Mouse (Mus musculus) left cerebral cortex, postnatal 4 days (tissue): Measurements from ENCODE around the gene Rasip1. TPM values are rescaled to one million over a fixed set of nuclear protein-coding genes. Genes with fewer than 3 reads are reported as not detected.
A peak's percentile ranks its signal among the peaks of the same experiment; 100 is the strongest.

Source experiments
- DNase-seq: peaks from one replicate; pipeline ENCODE4 v3.0.0-alpha.2; 2022
- intact Hi-C: fragments of 180-260 bp; cut with DNase I; formaldehyde crosslinking; loops from one replicate; pipeline ENCODE4 v1.15.1; 2025
- total RNA-seq, 2 experiments: library from RNA; stranded (reverse); gene quantifications; 2 replicates each; pipeline ENCODE4 v1.2.3; 2021

The Rasip1 gene
- total RNA-seq = 10 to 100 TPM; 23.5 to 25.1 TPM

- intact Hi-C loops = no loop called here
- no peak for DNase-seq
Observed at GRCm38 (mm10) chr7:45627261-45627660, at the start of gene Rasip1. Gene Rasip1, plus strand, starts transcription at chr7:45627488.

GRCm38 (mm10) chr7:45585923-45586322, 41.4 kb upstream of the Rasip1 start:
- intact Hi-C loops = no loop called here
- no peak for DNase-seq

- intact Hi-C loops = no loop called here
Observed at GRCm38 (mm10) chr7:45587631-45588592, 39.4 kb upstream of the Rasip1 start.

GRCm38 (mm10) chr7:45589173-45589572, 38.1 kb upstream of the Rasip1 start:
- intact Hi-C loops = no loop called here
- peak; percentile 96 for DNase-seq

More at GRCm38 (mm10) chr7:45587631-45588592, 39.4 kb upstream of the Rasip1 start:
- no peak for DNase-seq

GRCm38 (mm10) chr7:45589898-45590297, 37.4 kb upstream of the Rasip1 start:
- intact Hi-C loops = loop anchor here (10.0 kb wide), 1 partner anchor 95 kb away; the partner anchor contains the start of gene Ntn5
- DNase-seq = no peak

- DNase-seq = no peak
- intact Hi-C loops = loop anchor here (10.0 kb wide), 1 partner anchor 94 kb away; the partner anchor contains the start of gene Ntn5
Observed at GRCm38 (mm10) chr7:45590874-45591273, 36.4 kb upstream of the Rasip1 start.

- no peak for DNase-seq
- intact Hi-C loops = loop anchor here (10.0 kb wide), 1 partner anchor 93 kb away; the partner anchor contains the start of gene Ntn5
Observed at GRCm38 (mm10) chr7:45591880-45592279, 35.4 kb upstream of the Rasip1 start.

GRCm38 (mm10) chr7:45593118-45593815, 34.0 kb upstream of the Rasip1 start:
- intact Hi-C loops = loop anchor here (10.0 kb wide), 1 partner anchor 92 kb away; the partner anchor contains the start of gene Ntn5
- DNase-seq = peak; percentile 60

- intact Hi-C loops = loop anchor here (2.0 to 10.0 kb wide), 2 partner anchors 18 to 90 kb away; partner anchors contain the start of gene Ntn5
Observed at GRCm38 (mm10) chr7:45595176-45595575, 32.1 kb upstream of the Rasip1 start.

GRCm38 (mm10) chr7:45596107-45596506, 31.2 kb upstream of the Rasip1 start:
- intact Hi-C loops = loop anchor here (10.0 kb wide), 1 partner anchor 89 kb away; the partner anchor contains the start of gene Ntn5

More at GRCm38 (mm10) chr7:45595176-45595575, 32.1 kb upstream of the Rasip1 start:
- DNase-seq = no peak

GRCm38 (mm10) chr7:45597013-45597412, 30.3 kb upstream of the Rasip1 start:
- no peak for DNase-seq
- intact Hi-C loops = loop anchor here (10.0 kb wide), 1 partner anchor 88 kb away; the partner anchor contains the start of gene Ntn5

More at GRCm38 (mm10) chr7:45596107-45596506, 31.2 kb upstream of the Rasip1 start:
- DNase-seq = no peak

GRCm38 (mm10) chr7:45597527-45597926, 29.8 kb upstream of the Rasip1 start:
- no peak for DNase-seq
- intact Hi-C loops = loop anchor here (10.0 kb wide), 1 partner anchor 87 kb away; the partner anchor contains the start of gene Ntn5

- no peak for DNase-seq
- intact Hi-C loops = loop anchor here (10.0 kb wide), 1 partner anchor 86 kb away; the partner anchor contains the start of gene Ntn5
Observed at GRCm38 (mm10) chr7:45598960-45599879, 28.1 kb upstream of the Rasip1 start.

- intact Hi-C loops = no loop called here
- DNase-seq = no peak
Observed at GRCm38 (mm10) chr7:45605704-45606289, 21.5 kb upstream of the Rasip1 start.

- DNase-seq = no peak
- intact Hi-C loops = no loop called here
Observed at GRCm38 (mm10) chr7:45609511-45609910, 17.8 kb upstream of the Rasip1 start.

- no peak for DNase-seq
- intact Hi-C loops = no loop called here
Observed at GRCm38 (mm10) chr7:45616277-45616676, 11.0 kb upstream of the Rasip1 start.

- intact Hi-C loops = no loop called here
- no peak for DNase-seq
Observed at GRCm38 (mm10) chr7:45617042-45617695, 10.1 kb upstream of the Rasip1 start, which contains the start of gene Fut1. Gene Fut1, plus strand, starts transcription at chr7:45617289.

- DNase-seq = no peak
- intact Hi-C loops = no loop called here
Observed at GRCm38 (mm10) chr7:45618316-45618715, 9.0 kb upstream of the Rasip1 start.

- no peak for DNase-seq
- intact Hi-C loops = no loop called here
Observed at GRCm38 (mm10) chr7:45619592-45619991, 7.7 kb upstream of the Rasip1 start.
